Mouse (Mus musculus): Measurements from ENCODE around the gene Xpr1. TPM values are rescaled to one million over a fixed set of nuclear protein-coding genes. Genes with fewer than 3 reads are reported as not detected.

Gene Xpr1
- polyA plus RNA-seq, 1 experiment, result 8.7 TPM

GRCm38 (mm10) chr1:155453180-155453579 lies 36.0 kb upstream of the Xpr1 start:
- no peak overlapping the region for H3K4me3 ChIP-seq
- no peak for TF ChIP-seq POLR2AphosphoS2 (IDR thresholded peaks at IDR 0.05; ENCODE audit: insufficient read length, low read depth)
- no peak for TF ChIP-seq CEBPB (IDR thresholded peaks at IDR 0.05; ENCODE audit: insufficient read depth, poor library complexity, severe bottlenecking)
- TF ChIP-seq REST (IDR thresholded peaks at IDR 0.05; ENCODE audit: insufficient read depth, insufficient read length), result no peak
- no peak for TF ChIP-seq MYOG (IDR thresholded peaks at IDR 0.05; ENCODE audit: control insufficient read depth in 1 of 3, insufficient read depth in 1 of 3, insufficient read length in 2 of 3, low read depth in 2 of 3)
- no peak for TF ChIP-seq USF1 (IDR thresholded peaks at IDR 0.05; ENCODE audit: low read depth)
- TF ChIP-seq TCF3 (IDR thresholded peaks at IDR 0.05; ENCODE audit: insufficient read length, low read depth), result no peak
- no peak for TF ChIP-seq SRF (IDR thresholded peaks at IDR 0.05; ENCODE audit: control insufficient read depth, insufficient read length, low read depth)
- no peak for TF ChIP-seq E2F4 (IDR thresholded peaks at IDR 0.05; ENCODE audit: insufficient read depth)
- no peak for TF ChIP-seq MAX (IDR thresholded peaks at IDR 0.05; ENCODE audit: low read depth)
- TF ChIP-seq POLR2A (IDR thresholded peaks at IDR 0.05; ENCODE audit: insufficient read length, low read depth), result no peak
- no peak for TF ChIP-seq TCF12 (IDR thresholded peaks at IDR 0.05; ENCODE audit: insufficient read depth, poor library complexity, severe bottlenecking)
- TF ChIP-seq MYOD1 (IDR thresholded peaks at IDR 0.05; ENCODE audit: control insufficient read depth in 1 of 3, insufficient read length in 2 of 3, low read depth in 2 of 3), result no peak

GRCm38 (mm10) chr1:155448932-155449331 lies 31.7 kb upstream of the Xpr1 start:
- Histone ChIP-seq H3ac (ENCODE audit: control insufficient read depth, insufficient read length) (no peak overlapping the region), H3K36me3 (ENCODE audit: control insufficient read depth, insufficient read depth) (no peaks in the 10 kb centered on the region), H3K79me2 (ENCODE audit: control insufficient read depth, insufficient read depth) (no peaks in the 10 kb centered on the region), H3K4me3 (no peak overlapping the region), H3K4me2 (ENCODE audit: low read depth) (no peak overlapping the region), H3K27me3 (ENCODE audit: control insufficient read depth, insufficient read depth, insufficient read length) (no peaks in the 10 kb centered on the region)
- no peak for TF ChIP-seq POLR2A (IDR thresholded peaks at IDR 0.05; ENCODE audit: insufficient read length, low read depth)
- no peak for TF ChIP-seq MYOD1 (IDR thresholded peaks at IDR 0.05; ENCODE audit: control insufficient read depth in 1 of 3, insufficient read length in 2 of 3, low read depth in 2 of 3)
- TF ChIP-seq CEBPB (IDR thresholded peaks at IDR 0.05; ENCODE audit: insufficient read depth, poor library complexity, severe bottlenecking), result no peak
- no peak for TF ChIP-seq MYOG (IDR thresholded peaks at IDR 0.05; ENCODE audit: control insufficient read depth in 1 of 3, insufficient read depth in 1 of 3, insufficient read length in 2 of 3, low read depth in 2 of 3)
- TF ChIP-seq REST (IDR thresholded peaks at IDR 0.05; ENCODE audit: insufficient read depth, insufficient read length), result no peak
- TF ChIP-seq TCF3 (IDR thresholded peaks at IDR 0.05; ENCODE audit: insufficient read length, low read depth), result no peak
- no peak for TF ChIP-seq MAX (IDR thresholded peaks at IDR 0.05; ENCODE audit: low read depth)
- no peak for TF ChIP-seq POLR2AphosphoS2 (IDR thresholded peaks at IDR 0.05; ENCODE audit: insufficient read length, low read depth)
- TF ChIP-seq TCF12 (IDR thresholded peaks at IDR 0.05; ENCODE audit: insufficient read depth, poor library complexity, severe bottlenecking), result no peak
- no peak for TF ChIP-seq USF1 (IDR thresholded peaks at IDR 0.05; ENCODE audit: low read depth)
- no peak for TF ChIP-seq E2F4 (IDR thresholded peaks at IDR 0.05; ENCODE audit: insufficient read depth)
- TF ChIP-seq SRF (IDR thresholded peaks at IDR 0.05; ENCODE audit: control insufficient read depth, insufficient read length, low read depth), result no peak

More at GRCm38 (mm10) chr1:155453180-155453579, 36.0 kb upstream of the Xpr1 start:
- Histone ChIP-seq H3ac (ENCODE audit: control insufficient read depth, insufficient read length) (no peak overlapping the region), H3K79me2 (ENCODE audit: control insufficient read depth, insufficient read depth) (no peaks in the 10 kb centered on the region), H3K4me2 (ENCODE audit: low read depth) (no peak overlapping the region), H3K27me3 (ENCODE audit: control insufficient read depth, insufficient read depth, insufficient read length) (no peaks in the 10 kb centered on the region), H3K36me3 (ENCODE audit: control insufficient read depth, insufficient read depth) (no peaks in the 10 kb centered on the region)

GRCm38 (mm10) chr1:155447277-155447676 lies 30.1 kb upstream of the Xpr1 start:
- Histone ChIP-seq H3K4me3 (no peak overlapping the region), H3K79me2 (ENCODE audit: control insufficient read depth, insufficient read depth) (no peaks in the 10 kb centered on the region), H3K4me2 (ENCODE audit: low read depth) (no peak overlapping the region), H3K27me3 (ENCODE audit: control insufficient read depth, insufficient read depth, insufficient read length) (no peaks in the 10 kb centered on the region), H3ac (ENCODE audit: control insufficient read depth, insufficient read length) (no peak overlapping the region), H3K36me3 (ENCODE audit: control insufficient read depth, insufficient read depth) (no peaks in the 10 kb centered on the region)
- TF ChIP-seq POLR2AphosphoS2 (IDR thresholded peaks at IDR 0.05; ENCODE audit: insufficient read length, low read depth) (no peak), SRF (IDR thresholded peaks at IDR 0.05; ENCODE audit: control insufficient read depth, insufficient read length, low read depth) (no peak), REST (IDR thresholded peaks at IDR 0.05; ENCODE audit: insufficient read depth, insufficient read length) (no peak), E2F4 (IDR thresholded peaks at IDR 0.05; ENCODE audit: insufficient read depth) (no peak), MYOD1 (IDR thresholded peaks at IDR 0.05; ENCODE audit: control insufficient read depth in 1 of 3, insufficient read length in 2 of 3, low read depth in 2 of 3) (no peak), USF1 (IDR thresholded peaks at IDR 0.05; ENCODE audit: low read depth) (no peak), MAX (IDR thresholded peaks at IDR 0.05; ENCODE audit: low read depth) (no peak), TCF3 (IDR thresholded peaks at IDR 0.05; ENCODE audit: insufficient read length, low read depth) (no peak), MYOG (IDR thresholded peaks at IDR 0.05; ENCODE audit: control insufficient read depth in 1 of 3, insufficient read depth in 1 of 3, insufficient read length in 2 of 3, low read depth in 2 of 3) (no peak)

GRCm38 (mm10) chr1:155443115-155443514 lies 25.9 kb upstream of the Xpr1 start:
- Histone ChIP-seq H3ac (ENCODE audit: control insufficient read depth, insufficient read length) (no peak overlapping the region), H3K79me2 (ENCODE audit: control insufficient read depth, insufficient read depth) (no peaks in the 10 kb centered on the region), H3K4me2 (ENCODE audit: low read depth) (no peak overlapping the region), H3K27me3 (ENCODE audit: control insufficient read depth, insufficient read depth, insufficient read length) (no peaks in the 10 kb centered on the region), H3K4me3 (no peak overlapping the region), H3K36me3 (ENCODE audit: control insufficient read depth, insufficient read depth) (no peaks in the 10 kb centered on the region)
- TF ChIP-seq MYOG (IDR thresholded peaks at IDR 0.05; ENCODE audit: control insufficient read depth in 1 of 3, insufficient read depth in 1 of 3, insufficient read length in 2 of 3, low read depth in 2 of 3), result no peak
- TF ChIP-seq E2F4 (IDR thresholded peaks at IDR 0.05; ENCODE audit: insufficient read depth), result no peak

GRCm38 (mm10) chr1:155442521-155443001 lies 25.3 kb upstream of the Xpr1 start:
- Histone ChIP-seq H3K4me2 (ENCODE audit: low read depth) (no peak overlapping the region), H3ac (ENCODE audit: control insufficient read depth, insufficient read length) (no peak overlapping the region), H3K79me2 (ENCODE audit: control insufficient read depth, insufficient read depth) (no peaks in the 10 kb centered on the region), H3K4me3 (no peak overlapping the region), H3K27me3 (ENCODE audit: control insufficient read depth, insufficient read depth, insufficient read length) (no peaks in the 10 kb centered on the region), H3K36me3 (ENCODE audit: control insufficient read depth, insufficient read depth) (no peaks in the 10 kb centered on the region)
- TF ChIP-seq REST (IDR thresholded peaks at IDR 0.05; ENCODE audit: insufficient read depth, insufficient read length) (no peak), MAX (IDR thresholded peaks at IDR 0.05; ENCODE audit: low read depth) (no peak), E2F4 (IDR thresholded peaks at IDR 0.05; ENCODE audit: insufficient read depth) (no peak), MYOD1 (IDR thresholded peaks at IDR 0.05; ENCODE audit: control insufficient read depth in 1 of 3, insufficient read length in 2 of 3, low read depth in 2 of 3) (no peak), CEBPB (IDR thresholded peaks at IDR 0.05; ENCODE audit: insufficient read depth, poor library complexity, severe bottlenecking) (no peak), TCF12 (IDR thresholded peaks at IDR 0.05; ENCODE audit: insufficient read depth, poor library complexity, severe bottlenecking) (no peak), MYOG (IDR thresholded peaks at IDR 0.05; ENCODE audit: control insufficient read depth in 1 of 3, insufficient read depth in 1 of 3, insufficient read length in 2 of 3, low read depth in 2 of 3) (no peak), POLR2A (IDR thresholded peaks at IDR 0.05; ENCODE audit: insufficient read length, low read depth) (no peak), SRF (IDR thresholded peaks at IDR 0.05; ENCODE audit: control insufficient read depth, insufficient read length, low read depth) (no peak)

All from myocyte (in vitro differentiated cells).